Mouse (Mus musculus): ENCODE data around the gene Fyn.

GRCm38 (mm10) chr10:39431265-39431664, 62.6 kb downstream of the Fyn start:
- no peak for TF ChIP-seq CTCF (IDR thresholded peaks at IDR 0.05; ENCODE audit: low read depth, low read length)
- TF ChIP-seq POLR2A (IDR thresholded peaks at IDR 0.05; ENCODE audit: extremely low read depth, insufficient read depth, low read length) = no peak
